Mouse (Mus musculus): ENCODE data around the gene Tpgs1.
"Not testable (repeated sequence)": the region's sequence is repeated elsewhere in the genome, so short reads cannot be mapped to it uniquely, and the experiment has no call there.

Tpgs1 gene

GRCm38 (mm10) chr10:79700676-79701075 is 31.5 kb downstream of the Tpgs1 start:
- H3K36me3 ChIP-seq (ENCODE audit: insufficient read depth, low read length), result peaks cover 7% of the 10 kb centered on the region
- H3K27me3 ChIP-seq (ENCODE audit: insufficient read depth, low read length), result peaks cover 3% of the 10 kb centered on the region; the same call in 1 of the 2 replicates
- peaks cover 48% of the 10 kb centered on the region for H3K4me1 ChIP-seq (replicated peaks; ENCODE audit: low read depth, low read length)
- H3K4me3 ChIP-seq (replicated peaks; ENCODE audit: low read length), result no peak overlapping the region
- no peak for TF ChIP-seq NANOG (IDR thresholded peaks at IDR 0.05; ENCODE audit: borderline replicate concordance, low read length)
- no peak for TF ChIP-seq CTCF (conservative IDR thresholded peaks at IDR 0.05; ENCODE audit: low read length)
- TF ChIP-seq POU5F1 (IDR thresholded peaks at IDR 0.05; ENCODE audit: borderline replicate concordance, low read length), result no peak
- no peaks in the 10 kb centered on the region for H3K9me3 ChIP-seq (ENCODE audit: low read length)

GRCm38 (mm10) chr10:79701443-79702129 is 32.4 kb downstream of the Tpgs1 start:
- Histone ChIP-seq H3K4me3 (replicated peaks; ENCODE audit: low read length) (no peak overlapping the region), H3K27me3 (ENCODE audit: insufficient read depth, low read length) (no peaks in the 10 kb centered on the region; the same call in 1 of the 2 replicates), H3K4me1 (replicated peaks; ENCODE audit: low read depth, low read length) (peaks cover 48% of the 10 kb centered on the region), H3K36me3 (ENCODE audit: insufficient read depth, low read length) (peaks cover 16% of the 10 kb centered on the region), H3K9me3 (ENCODE audit: low read length) (no peaks in the 10 kb centered on the region)
- TF ChIP-seq NANOG (IDR thresholded peaks at IDR 0.05; ENCODE audit: borderline replicate concordance, low read length) (no peak), POU5F1 (IDR thresholded peaks at IDR 0.05; ENCODE audit: borderline replicate concordance, low read length) (no peak), CTCF (conservative IDR thresholded peaks at IDR 0.05; ENCODE audit: low read length) (no peak)

- not testable (repeated sequence) for H3K9me3 ChIP-seq (ENCODE audit: low read length); H3K4me3 ChIP-seq (replicated peaks; ENCODE audit: low read length); H3K27me3 ChIP-seq (ENCODE audit: insufficient read depth, low read length)
- peaks cover 60% of the 10 kb centered on the region for H3K4me1 ChIP-seq (replicated peaks; ENCODE audit: low read depth, low read length)
- peaks cover 29% of the 10 kb centered on the region for H3K36me3 ChIP-seq (ENCODE audit: insufficient read depth, low read length)
These were observed 33.8 kb downstream of the Tpgs1 start for GRCm38 (mm10) chr10:79702970-79703369.

GRCm38 (mm10) chr10:79703541-79703940 is 34.4 kb downstream of the Tpgs1 start:
- Histone ChIP-seq H3K27me3 (ENCODE audit: insufficient read depth, low read length) (no peaks in the 10 kb centered on the region), H3K4me1 (replicated peaks; ENCODE audit: low read depth, low read length) (peaks cover 66% of the 10 kb centered on the region), H3K9me3 (ENCODE audit: low read length) (no peaks in the 10 kb centered on the region), H3K4me3 (replicated peaks; ENCODE audit: low read length) (peak overlapping the region; percentile 96), H3K36me3 (ENCODE audit: insufficient read depth, low read length) (peaks cover 34% of the 10 kb centered on the region)
- TF ChIP-seq CTCF (conservative IDR thresholded peaks at IDR 0.05; ENCODE audit: low read length) (no peak), NANOG (IDR thresholded peaks at IDR 0.05; ENCODE audit: borderline replicate concordance, low read length) (no peak), POU5F1 (IDR thresholded peaks at IDR 0.05; ENCODE audit: borderline replicate concordance, low read length) (no peak)

GRCm38 (mm10) chr10:79704065-79704969 is 35.1 kb downstream of the Tpgs1 start, which contains the start of gene Bsg:
Gene Bsg (plus strand): TSS chr10:79704491.
- H3K4me3 ChIP-seq (replicated peaks; ENCODE audit: low read length), result peak within 1 kb of the TSS; percentile 96
- no peaks in the 10 kb centered on the region for H3K9me3 ChIP-seq (ENCODE audit: low read length)
- no peaks in the 10 kb centered on the region for H3K27me3 ChIP-seq (ENCODE audit: insufficient read depth, low read length)
- peaks cover 69% of the 10 kb centered on the region for H3K4me1 ChIP-seq (replicated peaks; ENCODE audit: low read depth, low read length)
- H3K36me3 ChIP-seq (ENCODE audit: insufficient read depth, low read length), result peaks cover 42% of the 10 kb centered on the region
- TF ChIP-seq POU5F1 (IDR thresholded peaks at IDR 0.05; ENCODE audit: borderline replicate concordance, low read length) (no peak), CTCF (conservative IDR thresholded peaks at IDR 0.05; ENCODE audit: low read length) (peak; percentile 34), NANOG (IDR thresholded peaks at IDR 0.05; ENCODE audit: borderline replicate concordance, low read length) (no peak)

- TF ChIP-seq POU5F1 (IDR thresholded peaks at IDR 0.05; ENCODE audit: borderline replicate concordance, low read length) (no peak), NANOG (IDR thresholded peaks at IDR 0.05; ENCODE audit: borderline replicate concordance, low read length) (no peak), CTCF (conservative IDR thresholded peaks at IDR 0.05; ENCODE audit: low read length) (no peak)
- no peaks in the 10 kb centered on the region for H3K9me3 ChIP-seq (ENCODE audit: low read length)
- H3K36me3 ChIP-seq (ENCODE audit: insufficient read depth, low read length), result peaks cover 49% of the 10 kb centered on the region
These were observed 35.8 kb downstream of the Tpgs1 start for GRCm38 (mm10) chr10:79704970-79705360.

GRCm38 (mm10) chr10:79705951-79706350 is 36.8 kb downstream of the Tpgs1 start:
- H3K4me1 ChIP-seq (replicated peaks; ENCODE audit: low read depth, low read length), result peaks cover 74% of the 10 kb centered on the region
- no peaks in the 10 kb centered on the region for H3K27me3 ChIP-seq (ENCODE audit: insufficient read depth, low read length)
- no peak for TF ChIP-seq CTCF (conservative IDR thresholded peaks at IDR 0.05; ENCODE audit: low read length)
- TF ChIP-seq POU5F1 (IDR thresholded peaks at IDR 0.05; ENCODE audit: borderline replicate concordance, low read length), result no peak
- H3K9me3 ChIP-seq (ENCODE audit: low read length), result no peaks in the 10 kb centered on the region
- H3K36me3 ChIP-seq (ENCODE audit: insufficient read depth, low read length), result peaks cover 59% of the 10 kb centered on the region
- H3K4me3 ChIP-seq (replicated peaks; ENCODE audit: low read length), result peak overlapping the region; percentile 96

More at GRCm38 (mm10) chr10:79704970-79705360, 35.8 kb downstream of the Tpgs1 start:
- Histone ChIP-seq H3K27me3 (ENCODE audit: insufficient read depth, low read length) (no peaks in the 10 kb centered on the region), H3K4me3 (replicated peaks; ENCODE audit: low read length) (peak overlapping the region; percentile 96), H3K4me1 (replicated peaks; ENCODE audit: low read depth, low read length) (peaks cover 70% of the 10 kb centered on the region)

GRCm38 (mm10) chr10:79706406-79707094 is 37.4 kb downstream of the Tpgs1 start:
- Histone ChIP-seq H3K4me3 (replicated peaks; ENCODE audit: low read length) (peak overlapping the region; percentile 96), H3K27me3 (ENCODE audit: insufficient read depth, low read length) (no peaks in the 10 kb centered on the region), H3K4me1 (replicated peaks; ENCODE audit: low read depth, low read length) (peaks cover 74% of the 10 kb centered on the region), H3K9me3 (ENCODE audit: low read length) (no peaks in the 10 kb centered on the region), H3K36me3 (ENCODE audit: insufficient read depth, low read length) (peaks cover 65% of the 10 kb centered on the region)
- TF ChIP-seq POU5F1 (IDR thresholded peaks at IDR 0.05; ENCODE audit: borderline replicate concordance, low read length), result no peak
- no peak for TF ChIP-seq NANOG (IDR thresholded peaks at IDR 0.05; ENCODE audit: borderline replicate concordance, low read length)
- TF ChIP-seq CTCF (conservative IDR thresholded peaks at IDR 0.05; ENCODE audit: low read length), result no peak
